Mouse (Mus musculus) lung, postnatal 0 days (tissue): ENCODE data around the gene Laptm5.

ENCODE experiments used
- CTCF ChIP-seq: IDR thresholded peaks from 2 replicates; pipeline ENCODE4 v1.5.1; 2016; ENCODE audit warnings: antibody characterized with exemption, mild to moderate bottlenecking
- EP300 ChIP-seq: IDR thresholded peaks from 2 replicates; pipeline ENCODE4 v1.6.1; 2016; ENCODE audit warnings: antibody characterized with exemption, mild to moderate bottlenecking, control low read depth

- TF ChIP-seq CTCF: no peak
- TF ChIP-seq EP300: no peak
Measured at GRCm38 (mm10) chr4:130957156-130957555, 44.2 kb downstream of the Laptm5 start.
